Mouse (Mus musculus) Patski (cell line): Measurements from ENCODE around the gene Tada1. TPM values are rescaled to one million over a fixed set of nuclear protein-coding genes. Genes with fewer than 3 reads are reported as not detected.

Experiments
- ATAC-seq: fragments of 100-300 bp; one replicate; pipeline ENCODE4 v1.8.0; 2021
- CTCF ChIA-PET: fragments of 350-600 bp; sonication (Branson Sonifier 250); formaldehyde crosslinking; loops from one replicate; lab custom pipeline; 2022; ENCODE audit warnings: inconsistent platforms; lab: Charles Lee
- POLR2A ChIA-PET: fragments of 350-600 bp; sonication (Branson Sonifier 250); formaldehyde crosslinking; loops from one replicate; lab custom pipeline; 2022; ENCODE audit warnings: antibody characterized with exemption, inconsistent platforms; lab: Charles Lee
- DNase-seq: peaks from one replicate; pipeline ENCODE4 v3.0.0-alpha.2; 2011; ENCODE audit warnings: low read depth, low spot score
- H3K27me3 ChIP-seq: fragments of 371-371 bp; one replicate; pipeline ENCODE4 v1.5.1; 2021
- CTCF ChIP-seq: fragments of 100-300 bp; IDR thresholded peaks from one replicate; pipeline ENCODE4 v1.5.1; 2021
- in situ Hi-C: fragments of 300-500 bp; cut with MboI; formaldehyde crosslinking; loops from 3 replicates; pipeline ENCODE4 v1.11.1; 2018; ENCODE audit warnings: low pct_unique_long_range_greater_than_20kb, mixed read lengths
- polyA plus RNA-seq: library from polyadenylated mRNA; unstranded; gene quantifications from one replicate; pipeline ENCODE4 v1.2.3, GENCODE M21; 2021

Tada1 gene
- polyA plus RNA-seq, 1 experiment from 2014 or later = 34.7 TPM

DNA sequence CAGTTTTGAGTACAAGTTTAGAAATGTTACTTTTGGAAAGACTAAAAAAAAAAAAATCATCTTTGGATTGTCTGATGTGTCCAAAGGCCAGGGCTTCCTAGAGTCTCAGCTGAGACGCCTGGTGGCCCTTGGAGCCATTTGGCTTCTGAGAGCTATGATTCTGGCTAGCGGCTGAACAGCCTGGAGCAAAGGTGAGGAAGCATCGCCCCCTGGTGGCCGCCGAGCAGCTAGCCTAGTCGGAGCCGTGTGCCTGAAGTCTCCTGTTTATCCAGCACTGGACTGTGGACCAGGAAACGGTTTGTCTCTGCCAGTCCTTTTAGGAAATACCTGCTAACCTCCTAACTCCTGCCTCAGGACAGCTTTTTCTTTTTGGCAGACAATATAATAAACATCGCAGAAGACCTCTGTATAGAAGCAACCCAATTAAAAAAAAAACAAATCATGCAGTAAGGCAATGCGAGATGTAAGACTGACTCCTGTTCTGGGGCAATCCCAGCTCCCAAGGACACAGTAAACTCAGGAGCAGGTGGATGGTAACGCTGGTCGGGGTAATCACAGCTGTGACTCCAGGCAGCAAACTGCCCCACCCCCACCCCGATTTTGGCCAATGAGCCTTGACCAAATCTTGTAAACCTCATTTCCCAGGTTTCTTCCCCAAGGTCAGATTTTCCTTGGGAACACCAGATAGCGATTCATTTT, 18.6 kb upstream of the Tada1 start:
- peak; percentile 87 for TF ChIP-seq CTCF
- in situ Hi-C loops = no loop called here
- ATAC-seq = peak; percentile 99
- POLR2A ChIA-PET = interaction anchor here (0.6 kb wide), 3 partner anchors 20 to 508 kb away, joined by 3 to 5 read pairs (median 3); no protein-coding TSS in a partner anchor
- DNase-seq = no peak
- H3K27me3 ChIP-seq = peaks cover 14% of the 10 kb centered on the region
- CTCF ChIA-PET = interaction anchor here (0.8 to 1.9 kb wide), 10 partner anchors 10 to 199 kb away, joined by 3 to 15 read pairs (median 4); partner anchors contain the start of gene Tada1

DNA sequence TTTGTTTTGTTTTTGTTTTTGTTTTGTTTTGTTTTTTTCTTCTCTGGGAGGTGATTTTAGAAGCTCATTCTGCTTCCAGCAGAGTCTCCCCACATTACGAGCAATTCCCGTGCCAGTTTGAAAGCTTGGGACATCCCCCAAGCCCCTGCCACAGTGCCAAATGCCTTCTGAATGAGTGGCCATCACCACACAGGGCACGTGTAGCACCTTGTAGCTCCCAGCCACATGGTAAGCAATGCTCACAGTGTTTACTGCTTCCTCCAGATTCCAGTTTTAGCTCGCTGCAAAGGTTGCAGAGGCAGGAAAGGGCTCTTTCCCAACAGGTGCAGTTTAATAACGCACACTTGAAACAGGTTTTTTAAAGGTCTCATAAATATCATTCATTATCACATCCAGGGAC, 18.0 kb upstream of the Tada1 start:
- TF ChIP-seq CTCF = no peak
- no peak for ATAC-seq
- in situ Hi-C loops = no loop called here
- H3K27me3 ChIP-seq = peaks cover 18% of the 10 kb centered on the region
- CTCF ChIA-PET = interaction anchor here (1.2 to 1.9 kb wide), 7 partner anchors 12 to 199 kb away, joined by 3 to 15 read pairs (median 5); partner anchors contain the start of gene Tada1
- POLR2A ChIA-PET = interaction anchor here (0.6 kb wide), 1 partner anchor 19 kb away, joined by 3 read pairs; no protein-coding TSS in a partner anchor
- no peak for DNase-seq

GRCm38 (mm10) chr1:166361842-166362241, 17.1 kb upstream of the Tada1 start:
- in situ Hi-C loops = no loop called here
- DNase-seq (no peak), ATAC-seq (no peak)
- H3K27me3 ChIP-seq = peaks cover 22% of the 10 kb centered on the region
- POLR2A ChIA-PET = interaction anchor here (0.7 kb wide), 1 partner anchor 25 kb away, joined by 5 read pairs; no protein-coding TSS in a partner anchor
- CTCF ChIA-PET = no interaction called here
- TF ChIP-seq CTCF = no peak

GRCm38 (mm10) chr1:166362659-166363058, 16.2 kb upstream of the Tada1 start:
- POLR2A ChIA-PET = no interaction called here
- DNase-seq = no peak
- ATAC-seq = no peak
- in situ Hi-C loops = no loop called here
- peaks cover 25% of the 10 kb centered on the region for H3K27me3 ChIP-seq
- no peak for TF ChIP-seq CTCF
- CTCF ChIA-PET = no interaction called here

DNA sequence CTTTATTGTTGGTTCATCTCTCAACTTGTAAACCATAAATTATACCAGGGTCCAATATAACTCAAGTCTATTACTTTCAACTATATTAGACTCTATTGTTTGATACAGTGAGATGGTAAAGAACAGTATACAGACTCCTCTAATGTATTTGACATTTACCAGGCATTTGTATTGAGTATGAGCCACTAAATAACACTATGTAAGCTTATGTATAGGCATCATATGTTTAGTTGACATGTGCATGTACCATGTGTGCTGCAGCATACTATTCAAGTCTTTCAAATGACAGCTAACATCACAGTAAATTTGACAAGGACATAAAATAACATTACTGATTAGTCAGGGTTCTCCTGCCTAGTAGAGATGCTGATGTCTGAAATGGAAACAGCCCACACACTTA, 15.8 kb upstream of the Tada1 start:
- DNase-seq = no peak
- no peak for ATAC-seq
- TF ChIP-seq CTCF = no peak
- in situ Hi-C loops = no loop called here
- CTCF ChIA-PET = no interaction called here
- peaks cover 29% of the 10 kb centered on the region for H3K27me3 ChIP-seq
- POLR2A ChIA-PET = no interaction called here

DNA sequence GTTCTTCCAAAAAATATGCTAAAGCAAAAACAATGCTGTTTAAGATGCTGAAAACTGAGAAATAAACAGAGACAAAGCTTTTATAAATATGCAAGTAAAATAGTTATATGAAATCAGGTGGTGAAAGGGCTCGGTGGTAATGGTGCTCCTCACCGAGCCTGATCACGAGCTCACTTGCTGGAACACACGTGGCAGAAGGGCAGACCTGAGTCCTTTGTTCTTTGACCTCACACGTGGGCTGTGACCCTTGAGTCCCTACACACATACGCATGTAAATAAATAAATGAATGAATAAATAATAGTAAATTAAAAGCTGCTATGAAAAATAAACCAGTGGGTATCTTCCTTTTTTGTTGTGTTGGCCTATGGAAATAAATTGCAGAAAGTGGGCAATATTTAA, 1.7 kb upstream of the Tada1 start:
- H3K27me3 ChIP-seq = peaks cover 11% of the 10 kb centered on the region
- ATAC-seq (no peak), DNase-seq (no peak)
- in situ Hi-C loops = no loop called here
- ChIA-PET CTCF (interaction anchor here (2.4 kb wide), 1 partner anchor 17 kb away, joined by 9 read pairs; no protein-coding TSS in a partner anchor), POLR2A (no interaction called here)
- TF ChIP-seq CTCF = no peak

GRCm38 (mm10) chr1:166378431-166379012, 375 bp upstream of the Tada1 start:
- DNase-seq (no peak), ATAC-seq (peak; percentile 76)
- ChIA-PET POLR2A (interaction anchor here (0.7 kb wide), 1 partner anchor 28 kb away, joined by 4 read pairs; no protein-coding TSS in a partner anchor), CTCF (interaction anchor here (1.0 to 2.4 kb wide), 2 partner anchors 18 to 19 kb away, joined by 3 to 9 read pairs; no protein-coding TSS in a partner anchor)
- no peak for TF ChIP-seq CTCF
- no peaks in the 10 kb centered on the region for H3K27me3 ChIP-seq
- in situ Hi-C loops = no loop called here

DNA sequence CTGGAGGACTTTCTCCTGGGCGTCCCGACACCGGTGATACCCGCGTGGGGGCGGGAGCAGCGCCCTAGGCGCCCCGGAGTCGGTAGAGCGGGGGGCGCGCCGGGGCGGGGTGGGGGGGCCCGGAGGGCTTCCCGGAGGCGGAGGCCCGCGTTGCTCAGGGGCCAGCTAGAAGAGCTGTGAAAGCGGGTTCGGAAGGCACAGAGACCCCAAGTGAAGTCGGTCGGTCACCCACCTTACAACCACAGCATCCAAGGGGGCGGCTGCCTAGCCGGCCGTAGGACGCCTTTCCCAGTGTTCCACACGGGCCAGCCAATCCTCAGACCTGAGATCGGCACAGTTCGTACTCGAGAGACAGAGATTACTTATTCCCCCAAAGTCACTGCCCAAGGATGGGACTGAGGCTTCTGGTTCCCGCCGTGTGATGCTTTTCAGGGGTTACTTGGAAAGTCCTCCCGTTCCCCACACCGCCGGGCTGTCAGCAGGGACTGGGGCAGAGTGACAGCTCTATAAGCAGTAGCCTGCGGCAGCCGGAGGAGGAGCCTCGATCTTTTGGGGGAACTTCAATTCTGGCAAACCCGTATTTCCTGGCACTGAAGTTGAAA, 834 bp downstream of the Tada1 start:
- ChIA-PET POLR2A (interaction anchor here (0.6 to 0.8 kb wide), 2 partner anchors 19 to 21 kb away, joined by 3 to 4 read pairs; no protein-coding TSS in a partner anchor), CTCF (no interaction called here)
- in situ Hi-C loops = no loop called here
- ATAC-seq (peak; percentile 31), DNase-seq (no peak)
- TF ChIP-seq CTCF = no peak
- no peaks in the 10 kb centered on the region for H3K27me3 ChIP-seq

- ChIA-PET CTCF (interaction anchor here (0.8 kb wide), 1 partner anchor 13 kb away, joined by 3 read pairs; no protein-coding TSS in a partner anchor), POLR2A (no interaction called here)
- H3K27me3 ChIP-seq = no peaks in the 10 kb centered on the region
- DNase-seq (no peak), ATAC-seq (no peak)
- TF ChIP-seq CTCF = no peak
- in situ Hi-C loops = no loop called here
Measured at GRCm38 (mm10) chr1:166381336-166381735, 2.4 kb downstream of the Tada1 start.

DNA sequence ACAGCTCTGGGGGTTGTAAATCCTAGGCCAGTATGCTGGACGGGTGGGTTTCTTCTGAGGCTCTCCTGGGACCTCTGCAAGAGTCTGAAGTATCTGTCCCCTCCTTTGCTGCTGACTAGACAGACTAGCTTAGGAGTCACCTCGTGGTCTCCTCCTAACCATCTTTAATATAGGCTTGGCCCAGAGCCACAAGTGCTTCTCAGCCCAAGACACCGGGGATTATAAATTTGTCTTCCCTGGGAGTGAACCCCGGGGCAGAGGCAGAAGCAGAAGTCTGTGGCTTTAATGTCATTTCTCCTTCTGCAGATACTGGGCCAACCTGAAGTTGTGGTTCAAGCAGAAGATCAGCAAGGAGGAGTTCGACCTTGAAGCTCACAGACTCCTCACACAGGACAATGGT, 2.9 kb downstream of the Tada1 start:
- ChIA-PET CTCF (interaction anchor here (0.8 kb wide), 1 partner anchor 13 kb away, joined by 3 read pairs; no protein-coding TSS in a partner anchor), POLR2A (no interaction called here)
- in situ Hi-C loops = no loop called here
- no peak for TF ChIP-seq CTCF
- ATAC-seq = no peak
- no peak for DNase-seq
- no peaks in the 10 kb centered on the region for H3K27me3 ChIP-seq
